Mouse (Mus musculus) megakaryocyte, adult 5-6 weeks (primary cell): ENCODE data around the gene Cog1. TPM values are rescaled to one million over a fixed set of nuclear protein-coding genes. Genes with fewer than 3 reads are reported as not detected.
A peak's percentile ranks its signal among the peaks of the same experiment; 100 is the strongest.

ENCODE experiments used
- ATAC-seq: 2 replicates; pipeline ENCODE4 v1.8.0; 2016; ENCODE audit warnings: mild to moderate bottlenecking, inconsistent platforms; ENCODE audit not compliant: poor library complexity, severe bottlenecking
- total RNA-seq, 2 experiments: library from RNA; stranded (forward) in 1 of 2; stranded (reverse) in 1 of 2; fragments of 153-499, 151-499 nt in 1 of 2; fragments of 221-1000, 200-1000 nt in 1 of 2; gene quantifications; 2 replicates each; pipeline versions ENCODE4 v1.2.3 to v1.2.4; 2015 to 2017

Cog1 gene
- total RNA-seq (2015) (25.0 and 31.2 TPM in 2 replicates), total RNA-seq (2017) (15.3 and 22.4 TPM in 2 replicates)

DNA sequence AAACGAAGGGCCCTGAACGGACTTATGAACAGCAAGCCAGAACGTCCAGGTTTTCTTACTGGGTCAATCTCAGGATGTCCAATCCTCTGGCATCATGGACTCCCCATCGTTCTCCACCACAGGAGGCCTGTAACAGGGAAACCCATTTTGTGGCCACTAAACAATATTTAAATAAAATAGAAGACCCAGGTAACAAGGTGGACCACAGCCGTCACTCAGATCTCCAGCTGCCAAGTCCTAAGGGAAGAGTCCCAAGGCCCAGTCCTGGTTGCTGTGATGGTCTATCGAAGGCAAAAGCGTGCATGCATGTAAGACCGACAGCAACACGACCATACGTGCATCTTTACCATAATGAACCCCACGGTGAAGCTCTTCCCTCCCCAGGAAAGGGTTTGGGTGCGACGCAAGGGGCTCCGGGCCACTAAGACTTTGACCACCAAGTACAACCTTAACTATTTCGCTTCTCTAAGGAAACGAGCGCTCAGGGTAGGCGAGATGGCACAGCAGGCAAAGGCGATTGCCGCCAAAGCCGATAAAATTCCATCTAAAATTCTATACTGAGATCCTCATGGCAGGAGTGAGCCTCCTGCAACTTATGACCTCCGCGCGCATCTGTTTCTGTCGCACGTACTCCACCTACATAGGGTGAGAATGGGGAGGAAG lies at the start of gene Cog1:
TSS of gene Cog1 (plus strand) at position 480 of the 663 bp plus-strand sequence.
- ATAC-seq = peak; percentile 6

DNA sequence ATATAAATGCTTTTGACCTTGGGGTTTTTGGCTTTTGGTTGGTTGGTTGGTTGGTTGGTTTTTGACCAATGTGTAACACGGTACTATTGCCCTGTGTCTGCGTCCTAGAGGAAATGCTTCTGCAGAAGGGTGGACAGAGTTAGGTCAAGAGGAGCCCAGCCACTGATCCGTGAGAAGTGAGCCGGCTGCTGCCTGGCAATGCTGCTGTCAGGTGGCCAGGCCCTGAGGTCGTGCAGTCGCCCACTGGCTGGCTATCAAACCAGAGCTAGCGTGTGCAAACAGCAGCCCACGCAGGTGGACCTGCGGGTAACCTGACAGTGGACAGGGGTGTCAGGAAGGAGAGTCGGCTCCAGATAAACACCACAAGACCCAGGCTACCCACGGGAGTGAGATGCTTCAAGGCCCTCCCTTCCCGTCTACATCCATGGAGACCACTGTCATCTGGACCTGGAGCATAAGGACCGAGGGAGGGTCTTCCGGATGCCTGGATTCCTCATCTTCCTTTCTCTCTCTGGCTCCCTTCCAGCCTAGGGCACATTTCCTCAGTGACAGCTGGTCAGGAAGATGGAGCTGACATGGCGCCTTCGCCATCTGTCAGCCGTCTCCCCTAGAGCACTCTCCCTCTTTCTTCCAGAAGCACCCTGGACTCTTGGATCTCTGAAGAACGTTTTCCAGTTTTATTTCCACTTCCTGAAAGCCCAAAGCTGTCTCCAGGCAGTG lies 48.3 kb upstream of the Cog1 start:
- no peak for ATAC-seq

GRCm38 (mm10) chr11:113601616-113602343 lies 47.2 kb upstream of the Cog1 start:
- no peak for ATAC-seq

GRCm38 (mm10) chr11:113607556-113607955 lies 41.4 kb upstream of the Cog1 start:
- no peak for ATAC-seq

DNA sequence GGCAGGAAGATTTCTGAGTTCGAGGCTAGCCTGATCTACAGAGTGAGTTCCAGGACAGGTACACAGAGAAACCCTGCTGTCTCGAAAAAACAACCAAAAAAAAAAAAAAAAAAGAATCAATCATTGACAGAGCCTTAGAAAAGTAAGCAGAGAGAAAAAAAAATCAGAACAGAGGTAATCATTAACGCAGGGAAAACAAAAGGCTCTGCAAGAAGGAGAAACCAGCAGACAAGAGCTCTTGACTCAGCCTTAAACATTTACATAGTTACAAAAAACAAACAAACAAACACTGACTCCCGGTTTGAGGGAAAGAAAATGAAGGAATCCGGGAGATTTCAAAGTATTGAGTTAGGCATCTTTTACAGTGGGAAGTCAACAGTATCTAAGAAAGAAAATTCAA lies 39.4 kb upstream of the Cog1 start:
- no peak for ATAC-seq

- no peak for ATAC-seq
Measured at GRCm38 (mm10) chr11:113610266-113610665, 38.7 kb upstream of the Cog1 start.

GRCm38 (mm10) chr11:113611112-113611646 lies 37.8 kb upstream of the Cog1 start:
- ATAC-seq = no peak

GRCm38 (mm10) chr11:113611664-113612611 lies 37.0 kb upstream of the Cog1 start:
- ATAC-seq = peak; percentile 90

- no peak for ATAC-seq
Measured at GRCm38 (mm10) chr11:113614476-113614875, 34.5 kb upstream of the Cog1 start.

GRCm38 (mm10) chr11:113617132-113617911 lies 31.6 kb upstream of the Cog1 start:
- peak; percentile 79 for ATAC-seq

DNA sequence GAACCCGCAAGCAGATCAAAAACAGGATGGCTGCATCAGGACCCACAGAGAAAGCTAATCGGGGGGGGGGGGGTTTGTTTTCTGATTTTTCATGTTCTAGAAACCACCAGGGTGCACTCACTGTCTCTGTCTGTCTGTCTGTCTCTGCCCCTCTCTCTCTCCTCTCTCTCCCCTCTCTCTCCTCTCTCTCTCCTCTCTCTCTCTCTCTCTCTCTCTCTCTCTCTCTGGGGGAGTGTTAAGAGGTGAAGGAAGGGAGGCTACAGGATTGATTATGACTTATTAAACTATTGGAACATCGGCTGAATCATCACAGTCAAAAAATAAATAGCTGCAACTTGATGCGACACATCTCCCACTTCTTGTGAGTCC lies 30.7 kb upstream of the Cog1 start:
- ATAC-seq = no peak

GRCm38 (mm10) chr11:113618672-113619419 lies 30.1 kb upstream of the Cog1 start, which contains the start of gene Sstr2:
Sstr2 (plus strand) TSS chr11:113619342.
- peak; percentile 73 for ATAC-seq

- ATAC-seq = no peak
Measured at GRCm38 (mm10) chr11:113619420-113620080, 29.4 kb upstream of the Cog1 start.

DNA sequence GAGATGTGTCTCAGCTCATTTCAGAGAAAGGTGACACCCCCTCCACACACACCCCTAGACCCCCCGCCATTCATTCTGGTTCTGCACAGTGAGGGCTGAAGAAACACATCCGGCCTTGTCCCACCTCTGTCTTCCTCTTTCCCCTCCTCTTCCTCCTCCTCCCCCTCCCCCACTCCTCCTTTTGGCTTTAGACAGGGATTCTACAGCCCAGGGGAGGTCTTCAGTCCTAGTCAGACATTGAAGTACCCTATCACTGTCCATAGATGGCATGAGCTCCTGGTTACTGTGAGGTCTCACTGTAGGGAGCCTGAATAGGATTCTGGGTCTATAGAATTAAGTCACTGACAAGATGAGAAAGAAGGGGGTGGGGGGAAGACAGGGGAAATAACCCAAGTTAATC lies 28.0 kb upstream of the Cog1 start:
- no peak for ATAC-seq

DNA sequence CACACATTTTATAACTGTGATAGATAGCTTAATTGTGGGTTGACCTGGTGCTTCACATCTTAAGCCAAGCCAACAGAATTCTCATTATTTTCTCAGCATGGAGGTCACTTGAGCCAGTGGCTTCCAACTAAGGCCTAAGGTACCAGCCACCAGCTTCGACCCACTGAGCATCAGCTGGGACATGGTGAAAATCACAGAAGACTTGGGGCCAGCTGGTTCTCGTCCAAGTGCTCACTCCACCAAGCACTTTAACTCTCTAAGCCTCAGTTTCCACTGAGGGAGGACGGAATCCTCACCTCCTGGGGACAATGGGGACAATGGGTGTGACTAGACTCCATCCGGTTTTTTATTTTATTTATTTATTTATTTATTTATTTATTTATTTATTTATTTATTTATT lies 26.9 kb upstream of the Cog1 start:
- no peak for ATAC-seq

GRCm38 (mm10) chr11:113625437-113625836 lies 23.5 kb upstream of the Cog1 start:
- ATAC-seq = no peak

GRCm38 (mm10) chr11:113627785-113628184 lies 21.2 kb upstream of the Cog1 start:
- no peak; the same call in 1 of the 2 replicates for ATAC-seq

GRCm38 (mm10) chr11:113630642-113631041 lies 18.3 kb upstream of the Cog1 start:
- no peak for ATAC-seq
